Mouse (Mus musculus): ENCODE measurements at regions not wholly inside any gene's neighbourhood (a gene's known extent, or its start where the extent isn't known, plus 50 kb on each side); places are given as distances from the start of the nearest gene placed in this dataset.
"Not testable (repeated sequence)": the region's sequence is repeated elsewhere in the genome, so short reads cannot be mapped to it uniquely, and the experiment has no call there.

- no peak for DNase-seq
Measured at GRCm38 (mm10) chr6:66399091-66399755, 136.0 kb upstream of the Mad2l1 start.

- DNase-seq = peak; percentile 39
Measured at GRCm38 (mm10) chr6:66401468-66401867, 133.7 kb upstream of the Mad2l1 start.

GRCm38 (mm10) chr6:66401868-66402440 is 133.2 kb upstream of the Mad2l1 start:
- DNase-seq = peak; percentile 37

- no peak for DNase-seq
Measured at GRCm38 (mm10) chr6:66414822-66415221, 120.4 kb upstream of the Mad2l1 start.

- DNase-seq = no peak
Measured at GRCm38 (mm10) chr6:66419452-66420041, 115.6 kb upstream of the Mad2l1 start.

GRCm38 (mm10) chr6:66428370-66428769 is 106.8 kb upstream of the Mad2l1 start:
- no peak for DNase-seq

GRCm38 (mm10) chr6:66450408-66450807 is 84.8 kb upstream of the Mad2l1 start:
- DNase-seq = not testable (repeated sequence)

- no peak for DNase-seq
Measured at GRCm38 (mm10) chr6:66458172-66458571, 77.0 kb upstream of the Mad2l1 start.

GRCm38 (mm10) chr6:66464540-66464939 is 70.7 kb upstream of the Mad2l1 start:
- DNase-seq = no peak

- no peak for DNase-seq
Measured at GRCm38 (mm10) chr6:66465137-66465853, 69.9 kb upstream of the Mad2l1 start.

- no peak for DNase-seq
Measured at GRCm38 (mm10) chr6:66466757-66467156, 68.4 kb upstream of the Mad2l1 start.

- no peak for DNase-seq
Measured at GRCm38 (mm10) chr6:66470627-66471249, 64.5 kb upstream of the Mad2l1 start.

- DNase-seq = no peak
Measured at GRCm38 (mm10) chr6:66471786-66472185, 63.4 kb upstream of the Mad2l1 start.

- no peak for DNase-seq
Measured at GRCm38 (mm10) chr6:66472697-66473096, 62.5 kb upstream of the Mad2l1 start.

GRCm38 (mm10) chr6:66477575-66477974 is 57.6 kb upstream of the Mad2l1 start:
- no peak for DNase-seq

- DNase-seq = no peak
Measured at GRCm38 (mm10) chr6:66478326-66478964, 56.7 kb upstream of the Mad2l1 start.

GRCm38 (mm10) chr6:66479576-66479975 is 55.6 kb upstream of the Mad2l1 start:
- DNase-seq = no peak

- DNase-seq = no peak
Measured at GRCm38 (mm10) chr6:66480207-66480606, 55.0 kb upstream of the Mad2l1 start.

- DNase-seq = no peak
Measured at GRCm38 (mm10) chr6:66482797-66483196, 52.4 kb upstream of the Mad2l1 start.

All from heart, adult 11 months (tissue).